Mouse (Mus musculus): ENCODE measurements around the gene Erlec1. TPM values are rescaled to one million over a fixed set of nuclear protein-coding genes. Genes with fewer than 3 reads are reported as not detected.
A peak's percentile ranks its signal among the peaks of the same experiment; 100 is the strongest.

Erlec1 gene
- polyA plus RNA-seq (2012; ENCODE audit: insufficient read depth, insufficient read length, missing spikeins), result 44.2 and 48.6 TPM in 2 replicates

DNA sequence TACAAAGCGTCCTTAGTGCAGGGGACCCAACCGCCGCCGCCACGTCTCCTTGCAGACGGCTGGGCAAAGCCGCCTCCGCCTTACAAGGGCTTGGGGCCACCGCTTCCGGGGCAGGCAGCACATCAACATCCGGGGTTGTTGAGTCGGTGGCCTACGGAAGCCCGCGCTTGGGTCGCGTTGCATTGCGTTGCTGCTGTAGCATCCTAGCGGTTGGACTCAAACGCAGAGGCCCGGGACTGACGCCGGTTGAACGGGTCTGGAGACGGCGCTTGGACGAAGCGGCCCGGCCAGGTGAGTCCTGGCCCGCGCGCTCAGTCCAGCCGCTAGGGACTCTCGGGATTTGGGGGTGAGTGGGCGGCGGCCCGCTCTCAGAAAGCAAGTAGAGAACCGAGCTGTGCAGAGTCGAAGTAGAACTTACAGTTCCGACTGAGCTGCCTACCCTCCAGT is at the start of gene Erlec1:
Gene Erlec1, minus strand, starts transcription at position 57 of the 447 bp plus-strand sequence.
- peak within 1 kb of the TSS; percentile 68 for H3K27ac ChIP-seq (replicated peaks; ENCODE audit: low read depth, low read length)
- no peaks in the 10 kb centered on the region for H3K4me1 ChIP-seq (ENCODE audit: control insufficient read depth, insufficient read depth, insufficient read length, low read length)
- peak within 1 kb of the TSS; percentile 90 for H3K4me3 ChIP-seq (ENCODE audit: insufficient read depth, low read depth, low read length)

DNA sequence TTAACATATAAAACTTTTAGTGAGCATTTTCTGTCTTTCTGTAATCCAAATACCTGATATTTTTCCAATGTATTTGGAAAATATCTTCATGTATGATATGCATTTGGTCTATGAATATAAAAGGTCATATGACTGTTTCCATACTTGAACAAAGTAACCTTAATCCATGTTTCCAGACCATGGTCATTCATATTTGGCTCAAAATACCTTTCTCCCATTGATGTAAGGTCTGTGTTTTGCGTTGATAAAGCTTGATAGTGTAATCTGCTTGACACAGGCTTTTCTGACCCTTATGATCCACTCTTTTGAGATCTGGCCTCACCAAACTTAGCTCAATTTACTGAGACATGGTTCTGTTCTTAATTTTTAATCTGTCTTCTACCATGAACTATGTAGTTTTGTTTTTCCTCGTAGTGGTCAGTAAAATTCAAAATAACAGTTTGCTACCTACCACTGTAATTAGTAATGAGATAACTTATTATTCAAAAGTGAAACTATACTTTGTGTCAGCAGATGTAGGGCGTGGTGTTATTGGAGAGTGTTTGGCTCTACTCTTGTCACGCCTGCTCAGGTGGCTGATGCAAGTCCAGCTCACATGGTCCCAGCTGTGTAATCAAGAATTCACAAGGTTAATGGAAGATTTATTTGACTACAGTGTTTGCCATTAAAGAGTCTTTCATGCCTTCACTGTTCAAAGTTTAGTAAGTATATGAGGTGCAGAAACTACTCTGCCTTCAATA is 47.2 kb upstream of the Erlec1 start:
- no peak overlapping the region for H3K27ac ChIP-seq (replicated peaks; ENCODE audit: low read depth, low read length)
- no peaks in the 10 kb centered on the region for H3K4me1 ChIP-seq (ENCODE audit: control insufficient read depth, insufficient read depth, insufficient read length, low read length)
- no peak overlapping the region for H3K4me3 ChIP-seq (ENCODE audit: insufficient read depth, low read depth, low read length)

GRCm38 (mm10) chr11:31000028-31000427 is 45.9 kb upstream of the Erlec1 start:
- Histone ChIP-seq H3K4me3 (ENCODE audit: insufficient read depth, low read depth, low read length) (no peak overlapping the region), H3K4me1 (ENCODE audit: control insufficient read depth, insufficient read depth, insufficient read length, low read length) (no peaks in the 10 kb centered on the region), H3K27ac (replicated peaks; ENCODE audit: low read depth, low read length) (no peak overlapping the region)

DNA sequence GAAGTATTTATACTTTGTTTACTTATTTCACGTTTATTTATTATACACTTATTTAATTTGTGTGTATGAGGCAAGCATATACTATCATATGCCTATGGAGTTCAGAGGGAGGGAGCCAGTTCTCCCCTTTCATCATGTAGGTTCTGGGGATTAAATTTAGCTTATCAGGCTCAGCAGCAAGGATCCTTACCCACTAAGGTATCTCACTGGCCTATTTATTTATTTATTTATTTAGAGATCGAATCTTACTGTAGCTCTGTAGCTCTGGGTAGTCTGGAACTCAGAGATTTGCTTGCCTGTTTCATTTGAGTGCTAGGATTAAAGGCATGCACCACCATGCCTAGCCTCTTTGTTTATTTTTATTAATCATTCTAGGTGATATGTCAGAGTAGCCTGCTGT is 44.6 kb upstream of the Erlec1 start:
- no peak overlapping the region for H3K4me3 ChIP-seq (ENCODE audit: insufficient read depth, low read depth, low read length)
- no peaks in the 10 kb centered on the region for H3K4me1 ChIP-seq (ENCODE audit: control insufficient read depth, insufficient read depth, insufficient read length, low read length)
- H3K27ac ChIP-seq (replicated peaks; ENCODE audit: low read depth, low read length), result no peak overlapping the region

- H3K27ac ChIP-seq (replicated peaks; ENCODE audit: low read depth, low read length), result no peak overlapping the region
- no peak overlapping the region for H3K4me3 ChIP-seq (ENCODE audit: insufficient read depth, low read depth, low read length)
- H3K4me1 ChIP-seq (ENCODE audit: control insufficient read depth, insufficient read depth, insufficient read length, low read length), result no peaks in the 10 kb centered on the region
These were observed 44.1 kb upstream of the Erlec1 start for GRCm38 (mm10) chr11:30998199-30998598.

DNA sequence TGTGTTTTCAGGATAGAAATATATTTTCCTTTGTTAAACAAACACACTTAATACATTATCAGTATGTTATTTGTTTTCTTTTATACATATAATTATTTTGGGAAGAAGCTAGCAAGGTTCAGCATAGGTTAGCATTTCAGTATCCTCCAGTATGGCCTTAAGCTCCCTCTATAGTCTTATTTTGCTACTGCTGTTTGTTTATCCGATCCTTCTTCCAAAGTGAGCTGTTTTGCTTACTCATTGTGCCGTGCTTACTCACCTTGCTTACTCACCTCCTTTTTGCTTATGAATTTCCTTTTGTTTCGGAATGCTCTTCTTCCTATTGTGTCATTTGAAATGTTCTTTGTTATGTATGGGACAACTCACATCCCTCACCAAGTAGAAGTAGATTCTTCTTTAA is 42.5 kb upstream of the Erlec1 start:
- H3K27ac ChIP-seq (replicated peaks; ENCODE audit: low read depth, low read length), result no peak overlapping the region
- H3K4me3 ChIP-seq (ENCODE audit: insufficient read depth, low read depth, low read length), result no peak overlapping the region
- H3K4me1 ChIP-seq (ENCODE audit: control insufficient read depth, insufficient read depth, insufficient read length, low read length), result no peaks in the 10 kb centered on the region

DNA sequence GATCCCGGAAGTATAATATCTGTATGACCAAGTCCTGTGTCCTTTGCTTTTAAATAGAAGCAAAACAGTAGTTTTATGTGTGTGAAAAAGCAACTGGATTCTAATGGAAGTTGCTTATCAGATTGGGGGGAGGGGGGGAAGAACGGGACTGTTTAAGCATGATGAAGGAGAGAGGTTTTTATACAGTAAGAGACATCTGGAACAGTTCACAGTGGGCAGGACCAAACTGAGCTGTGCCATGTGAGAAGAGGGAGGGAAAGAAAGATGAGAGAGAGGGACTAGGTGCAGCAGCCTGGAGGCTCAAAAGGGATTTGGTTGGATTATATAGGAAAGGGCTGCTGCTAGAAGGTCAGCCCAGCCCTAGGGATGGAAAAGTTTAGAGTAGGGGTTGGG is 32.5 kb upstream of the Erlec1 start:
- no peaks in the 10 kb centered on the region for H3K4me1 ChIP-seq (ENCODE audit: control insufficient read depth, insufficient read depth, insufficient read length, low read length)
- H3K27ac ChIP-seq (replicated peaks; ENCODE audit: low read depth, low read length), result no peak overlapping the region

DNA sequence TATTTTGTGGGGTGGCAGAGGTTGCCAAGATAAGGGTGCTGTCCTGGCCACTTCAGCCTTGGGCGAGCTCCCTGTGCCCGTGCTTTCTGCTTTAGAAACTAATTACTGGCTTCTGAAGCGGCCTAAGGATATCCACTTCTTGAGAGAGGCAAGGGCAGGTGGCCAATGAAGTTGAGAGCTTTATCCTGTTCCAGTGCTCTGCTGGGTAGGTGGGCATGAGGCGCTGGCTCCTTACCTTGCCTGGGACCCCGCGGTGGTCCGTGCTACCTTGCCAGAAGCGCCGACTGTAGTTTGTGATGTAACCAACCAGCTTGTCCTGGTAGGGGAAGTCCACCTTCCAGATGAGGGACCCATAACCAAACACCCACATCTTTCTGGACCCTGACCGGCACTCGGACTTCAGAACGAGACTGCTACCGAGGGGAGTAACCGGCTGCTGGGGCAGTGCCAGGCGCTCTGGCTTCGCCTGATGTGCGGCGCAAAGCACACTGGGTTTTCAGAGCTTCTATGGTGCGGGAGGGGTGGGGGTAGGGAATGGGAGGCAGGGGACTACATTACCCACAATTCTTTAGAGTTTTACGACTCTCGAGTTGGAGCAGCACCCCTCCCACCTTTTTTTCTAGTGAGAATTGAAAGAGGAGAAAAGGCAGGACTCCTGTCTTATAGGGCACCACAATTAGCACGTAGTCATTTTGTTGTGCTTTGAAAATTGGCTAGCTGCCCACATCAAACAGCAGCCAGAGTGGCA is 31.9 kb upstream of the Erlec1 start, which contains the start of gene Chac2:
Gene Chac2, minus strand, starts transcription at position 474 of the 748 bp plus-strand sequence.
- Histone ChIP-seq H3K27ac (replicated peaks; ENCODE audit: low read depth, low read length) (peak within 1 kb of the TSS; percentile 58), H3K4me3 (ENCODE audit: insufficient read depth, low read depth, low read length) (peak within 1 kb of the TSS; percentile 81), H3K4me1 (ENCODE audit: control insufficient read depth, insufficient read depth, insufficient read length, low read length) (no peaks in the 10 kb centered on the region)

More for the DNA sequence above, 32.5 kb upstream of the Erlec1 start:
- peak overlapping the region; percentile 81 for H3K4me3 ChIP-seq (ENCODE audit: insufficient read depth, low read depth, low read length)

- no peak overlapping the region for H3K27ac ChIP-seq (replicated peaks; ENCODE audit: low read depth, low read length)
- H3K4me3 ChIP-seq (ENCODE audit: insufficient read depth, low read depth, low read length), result no peak overlapping the region
- H3K4me1 ChIP-seq (ENCODE audit: control insufficient read depth, insufficient read depth, insufficient read length, low read length), result no peaks in the 10 kb centered on the region
These were observed 31.1 kb upstream of the Erlec1 start for GRCm38 (mm10) chr11:30985237-30985636.

DNA sequence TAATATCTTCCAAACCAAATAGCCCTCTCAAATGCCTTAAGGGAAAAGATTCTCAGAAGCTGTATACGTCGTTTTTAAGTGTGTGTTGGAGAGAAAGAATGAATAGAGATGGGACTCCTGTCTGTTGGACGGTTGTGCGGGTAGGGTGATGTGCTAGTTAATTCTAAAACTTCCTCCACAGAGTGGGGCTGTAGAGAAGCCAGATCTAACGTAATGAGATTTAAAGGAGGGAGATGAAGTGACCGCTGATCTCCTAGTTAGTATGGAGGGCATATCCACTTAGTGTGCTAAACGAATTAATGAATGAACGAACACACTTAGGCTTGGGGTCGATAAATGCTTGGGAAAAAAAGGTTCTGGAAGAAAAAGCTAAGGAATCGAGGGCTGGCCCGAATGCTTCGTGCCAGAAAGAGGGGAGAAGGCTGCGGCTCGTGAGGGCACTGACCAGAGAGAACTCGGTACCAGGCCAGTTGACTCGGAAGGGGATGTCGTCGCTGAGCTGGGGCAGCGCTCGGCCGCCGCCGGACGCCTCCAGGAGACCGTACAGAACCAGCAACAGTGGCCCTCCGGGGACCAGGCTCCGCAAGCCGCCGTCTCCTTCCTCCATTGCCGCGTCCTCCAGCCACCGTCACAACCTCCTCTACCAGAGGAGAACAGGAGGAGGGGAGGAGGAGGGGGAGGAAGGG is 523 bp downstream of the Erlec1 start:
- no peaks in the 10 kb centered on the region for H3K4me1 ChIP-seq (ENCODE audit: control insufficient read depth, insufficient read depth, insufficient read length, low read length)
- peak overlapping the region; percentile 68 for H3K27ac ChIP-seq (replicated peaks; ENCODE audit: low read depth, low read length)
- H3K4me3 ChIP-seq (ENCODE audit: insufficient read depth, low read depth, low read length), result peak overlapping the region; percentile 90

- Histone ChIP-seq H3K4me3 (ENCODE audit: insufficient read depth, low read depth, low read length) (peak overlapping the region; percentile 10; the same call in 1 of the 2 replicates), H3K27ac (replicated peaks; ENCODE audit: low read depth, low read length) (no peak overlapping the region), H3K4me1 (ENCODE audit: control insufficient read depth, insufficient read depth, insufficient read length, low read length) (no peaks in the 10 kb centered on the region)
These were observed 1.3 kb downstream of the Erlec1 start for GRCm38 (mm10) chr11:30952829-30953228.

- H3K4me1 ChIP-seq (ENCODE audit: control insufficient read depth, insufficient read depth, insufficient read length, low read length), result no peaks in the 10 kb centered on the region
- no peak overlapping the region for H3K27ac ChIP-seq (replicated peaks; ENCODE audit: low read depth, low read length)
- H3K4me3 ChIP-seq (ENCODE audit: insufficient read depth, low read depth, low read length), result no peak overlapping the region
These were observed 10.6 kb downstream of the Erlec1 start for GRCm38 (mm10) chr11:30943522-30943921.

- Histone ChIP-seq H3K4me1 (ENCODE audit: control insufficient read depth, insufficient read depth, insufficient read length, low read length) (no peaks in the 10 kb centered on the region), H3K27ac (replicated peaks; ENCODE audit: low read depth, low read length) (no peak overlapping the region), H3K4me3 (ENCODE audit: insufficient read depth, low read depth, low read length) (no peak overlapping the region)
These were observed 25.6 kb downstream of the Erlec1 start for GRCm38 (mm10) chr11:30928498-30928897.

GRCm38 (mm10) chr11:30928079-30928478 is 26.1 kb downstream of the Erlec1 start:
- Histone ChIP-seq H3K4me1 (ENCODE audit: control insufficient read depth, insufficient read depth, insufficient read length, low read length) (no peaks in the 10 kb centered on the region), H3K27ac (replicated peaks; ENCODE audit: low read depth, low read length) (no peak overlapping the region), H3K4me3 (ENCODE audit: insufficient read depth, low read depth, low read length) (no peak overlapping the region)

GRCm38 (mm10) chr11:30923283-30923682 is 30.9 kb downstream of the Erlec1 start:
- H3K27ac ChIP-seq (replicated peaks; ENCODE audit: low read depth, low read length), result no peak overlapping the region
- H3K4me1 ChIP-seq (ENCODE audit: control insufficient read depth, insufficient read depth, insufficient read length, low read length), result no peaks in the 10 kb centered on the region
- no peak overlapping the region for H3K4me3 ChIP-seq (ENCODE audit: insufficient read depth, low read depth, low read length)
